Mouse (Mus musculus) stomach, adult 2 months (tissue): ENCODE data around the gene Cyp26b1. TPM values are rescaled to one million over a fixed set of nuclear protein-coding genes. Genes with fewer than 3 reads are reported as not detected.

Experiments used
- polyA plus RNA-seq: library from polyadenylated mRNA; depleted of rRNA; stranded (reverse); fragments of >200 nt; gene quantifications from 2 replicates; pipeline ENCODE4 v1.2.3, GENCODE M21; 2012; rRNA removed

Gene Cyp26b1
- 1.4 and 2.8 TPM in 2 replicates for polyA plus RNA-seq

DNA sequence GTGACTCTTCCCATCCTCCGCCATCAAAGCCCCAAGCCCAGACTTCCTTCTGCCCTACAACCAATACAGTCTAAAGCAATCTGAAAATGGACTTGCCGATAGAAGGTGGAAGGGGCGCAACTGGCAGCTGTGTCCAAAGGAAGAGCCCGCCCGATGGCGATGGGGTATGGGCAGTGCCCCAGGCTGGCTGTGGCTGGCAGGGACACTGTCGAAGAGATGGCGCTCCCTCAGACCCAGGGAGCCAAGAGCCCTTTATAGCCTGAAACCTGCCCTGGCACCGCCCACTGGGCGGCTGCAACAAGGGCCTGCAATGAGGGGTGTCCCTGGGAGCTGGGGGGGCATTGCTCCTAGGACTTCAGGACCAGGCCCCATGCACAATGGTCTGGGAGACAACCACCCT, at the start of gene Cyp26b1:
Cyp26b1 (minus strand) TSS at position 216 of the 400 bp plus-strand sequence.

